Mouse (Mus musculus) kidney, postnatal 36 days (tissue): ENCODE measurements around the gene Taf5l.
A peak's percentile ranks its signal among the peaks of the same experiment; 100 is the strongest.
"Not testable (repeated sequence)": the region's sequence is repeated elsewhere in the genome, so short reads cannot be mapped to it uniquely, and the experiment has no call there.

ENCODE experiments used
- DNase-seq, 2 experiments: peaks; one replicate each; pipeline ENCODE4 v3.0.0; 2021 to 2022; ENCODE audit warnings: mixed read lengths in 2 of 2

Taf5l gene

GRCm38 (mm10) chr8:124021237-124022227 is at the start of gene Taf5l, which contains the start of gene Urb2:
TSS of gene Taf5l (minus strand) at chr8:124021397.
TSS of gene Urb2 (plus strand) at chr8:124021508.
- DNase-seq = peak; percentile 94 to 96

DNA sequence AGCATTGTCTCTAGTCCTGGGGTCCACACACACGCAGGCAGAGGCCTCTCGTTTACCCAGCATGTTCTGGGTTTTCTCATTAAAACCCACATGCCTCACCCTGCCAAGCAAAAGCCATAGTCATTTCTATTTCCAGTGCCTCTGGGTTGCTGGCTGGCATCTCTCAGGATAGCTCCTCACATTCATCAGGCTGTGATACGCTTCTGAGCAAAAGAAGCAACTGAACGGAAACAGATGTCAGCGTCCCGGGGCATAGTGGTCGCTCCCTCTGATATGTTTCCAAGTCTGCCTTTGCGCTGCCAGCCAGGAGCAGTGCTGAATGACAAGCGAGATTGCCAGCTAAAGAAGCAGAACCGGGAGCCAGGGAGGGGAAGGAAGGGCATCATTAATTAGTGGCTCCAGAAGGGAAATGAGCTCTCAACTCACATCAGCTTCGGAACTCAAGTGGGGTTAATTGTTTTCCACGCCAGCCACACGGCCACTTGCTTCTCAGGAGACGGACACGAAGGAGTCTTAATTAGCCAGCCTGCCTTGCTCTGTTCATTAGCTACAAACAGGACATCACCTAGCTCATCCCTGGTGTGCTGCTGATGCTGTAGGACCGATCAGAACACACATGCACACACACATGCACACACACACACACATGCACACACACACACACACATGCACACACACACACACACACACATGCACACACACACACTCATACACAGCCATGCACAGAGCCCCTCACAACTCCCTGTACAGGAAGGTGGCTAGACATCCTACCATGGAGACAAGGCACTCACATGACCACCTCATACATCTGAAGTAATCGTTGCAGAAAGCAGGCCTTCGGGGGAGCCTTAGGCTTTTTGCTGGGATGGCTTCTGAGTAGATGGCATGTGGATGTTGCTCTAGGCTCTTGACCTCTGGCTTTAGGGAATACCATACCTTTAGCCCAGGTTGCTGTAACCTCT is 49.4 kb upstream of the Taf5l start:
- peak; percentile 10 to 19 for DNase-seq

DNA sequence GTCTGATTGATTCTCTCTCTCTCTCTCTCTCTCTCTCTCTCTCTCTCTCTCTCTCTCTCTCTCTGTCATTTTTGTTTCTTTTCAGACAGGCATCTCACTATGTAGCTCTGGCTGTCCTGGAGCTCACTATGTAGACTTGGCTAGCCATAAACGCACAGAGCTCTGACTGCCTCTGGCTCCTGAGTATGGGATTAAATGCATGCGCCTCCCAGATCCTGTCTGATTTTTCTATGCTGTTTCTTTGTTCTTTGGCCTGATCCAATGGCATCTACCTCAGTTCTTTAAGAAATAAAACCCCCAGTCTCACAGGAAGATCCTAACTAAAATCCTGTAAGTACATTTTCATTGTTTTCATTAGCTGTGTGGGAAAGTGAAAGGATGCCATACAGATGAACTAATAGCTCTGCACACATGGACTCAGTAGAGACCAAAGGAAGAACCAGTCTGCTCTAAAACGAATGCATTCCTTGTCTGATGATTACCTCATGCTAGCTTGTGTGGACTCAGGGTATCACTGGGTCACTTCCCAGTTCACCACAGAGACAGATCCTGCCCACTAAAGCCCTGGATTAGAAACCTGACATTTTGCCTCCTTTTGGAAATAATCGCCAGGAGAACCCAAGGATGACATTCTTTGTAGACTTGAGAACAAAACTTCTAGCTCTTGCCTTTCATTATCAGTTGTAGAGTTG is 46.0 kb upstream of the Taf5l start:
- no peak for DNase-seq

GRCm38 (mm10) chr8:124066325-124067058 is 45.3 kb upstream of the Taf5l start:
- DNase-seq = peak; percentile 5 to 26

GRCm38 (mm10) chr8:124056832-124057655 is 35.8 kb upstream of the Taf5l start:
- DNase-seq = peak in 1 of 2 experiments; percentile 53

DNA sequence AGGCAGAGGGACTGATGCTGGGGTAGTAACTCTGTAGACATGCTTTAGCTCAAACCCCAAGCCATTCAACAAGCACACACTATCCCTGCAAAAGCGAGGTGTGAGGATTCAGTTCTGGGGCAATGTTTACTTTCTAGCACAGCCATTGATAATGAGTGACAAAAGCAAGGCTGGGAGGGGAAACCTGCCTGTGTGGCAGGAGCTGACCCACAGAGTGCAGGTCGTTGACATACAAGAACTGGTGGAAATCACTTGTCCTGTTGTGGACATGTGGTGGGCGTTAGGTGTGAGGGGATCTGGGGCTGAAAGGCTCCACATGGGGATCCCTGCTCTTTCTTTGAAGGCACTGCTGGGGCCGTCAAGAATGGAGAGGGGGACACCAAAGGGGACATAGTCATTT is 31.4 kb upstream of the Taf5l start:
- no peak for DNase-seq

GRCm38 (mm10) chr8:124052110-124052509 is 30.9 kb upstream of the Taf5l start:
- peak; percentile 54 to 83 for DNase-seq

DNA sequence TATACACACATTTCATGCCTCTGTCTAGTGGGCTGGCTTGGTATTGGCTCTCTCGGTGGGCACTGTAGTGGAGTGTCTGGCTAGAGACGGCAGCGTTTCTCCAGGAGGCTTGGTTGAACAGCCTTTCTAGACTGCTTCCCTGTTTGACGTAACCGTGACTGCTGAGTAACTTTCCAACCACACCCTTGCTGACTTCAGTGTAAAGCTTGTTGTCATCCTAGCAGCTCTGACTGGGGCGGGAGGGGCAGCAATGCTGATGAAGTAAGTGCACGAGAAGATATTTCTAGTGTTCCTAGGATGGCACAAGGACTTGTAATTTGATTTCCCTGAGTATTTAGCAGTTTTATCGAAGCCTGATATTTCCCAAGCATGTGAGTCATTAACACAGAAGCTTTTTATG is 24.7 kb upstream of the Taf5l start:
- DNase-seq = no peak

DNA sequence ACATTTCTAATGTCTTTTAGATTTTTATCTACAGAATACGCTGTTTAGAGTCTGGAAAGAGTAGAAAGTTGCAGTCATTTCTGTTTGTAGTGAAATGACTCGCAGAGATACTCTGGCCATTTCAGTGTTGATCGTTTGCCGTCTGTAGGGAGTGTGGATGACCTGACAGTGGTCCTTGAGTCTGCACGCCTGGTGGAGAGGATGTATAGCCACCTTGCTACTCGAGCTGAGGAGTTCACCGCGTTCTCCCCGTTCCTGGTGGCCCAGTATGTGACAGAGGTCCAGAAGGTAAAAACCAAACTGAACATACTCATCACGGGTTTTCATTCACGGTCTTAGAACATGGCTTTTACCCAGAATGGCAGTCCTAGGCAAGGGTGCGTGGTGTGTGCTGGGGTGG is 23.7 kb upstream of the Taf5l start:
- DNase-seq = no peak

GRCm38 (mm10) chr8:124044421-124044820 is 23.2 kb upstream of the Taf5l start:
- no peak for DNase-seq

GRCm38 (mm10) chr8:124042201-124042600 is 21.0 kb upstream of the Taf5l start:
- DNase-seq = no peak

- DNase-seq = no peak
Measured at GRCm38 (mm10) chr8:124039351-124039750, 18.2 kb upstream of the Taf5l start.

GRCm38 (mm10) chr8:124038121-124038520 is 16.9 kb upstream of the Taf5l start:
- DNase-seq = no peak

DNA sequence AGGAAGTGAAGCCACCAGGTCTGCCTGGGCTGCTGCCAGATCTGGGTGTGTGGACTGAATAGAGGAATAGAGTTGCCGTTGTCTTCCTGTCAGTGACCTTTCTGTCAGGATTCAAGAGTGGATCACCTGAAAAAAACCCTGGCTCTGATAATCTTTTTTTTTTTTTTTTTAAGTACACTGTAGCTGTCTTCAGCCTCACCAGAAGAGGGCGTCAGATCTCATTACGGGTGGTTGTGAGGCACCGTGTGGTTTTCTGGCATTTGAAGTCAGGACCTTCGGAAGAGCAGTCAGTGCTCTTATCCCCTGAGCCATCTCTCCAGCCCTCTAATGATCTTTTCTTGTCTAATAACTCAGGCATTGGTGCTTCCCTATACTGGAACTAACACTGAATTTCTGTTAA is 12.2 kb upstream of the Taf5l start:
- DNase-seq = peak in 1 of 2 experiments; percentile 16

DNA sequence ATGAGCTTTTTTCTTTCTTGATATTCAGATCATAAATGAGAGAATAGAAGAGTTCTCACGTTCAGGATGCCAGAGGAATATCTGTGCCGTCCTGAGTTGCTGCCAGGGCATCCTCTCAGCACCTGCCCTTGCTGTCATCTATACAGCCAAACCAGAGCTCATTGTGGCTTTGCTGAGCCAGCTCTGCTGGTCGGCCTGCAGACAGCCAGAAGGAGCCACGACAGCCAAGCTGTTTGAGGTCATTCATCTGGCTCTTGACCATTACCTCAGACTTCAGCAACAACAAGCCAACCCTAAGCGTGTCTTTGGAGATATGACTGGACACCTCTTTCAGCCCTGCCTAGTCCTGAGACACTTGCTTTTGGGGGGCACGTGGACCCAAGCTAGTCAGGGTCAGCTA is 6.6 kb upstream of the Taf5l start:
- no peak for DNase-seq

DNA sequence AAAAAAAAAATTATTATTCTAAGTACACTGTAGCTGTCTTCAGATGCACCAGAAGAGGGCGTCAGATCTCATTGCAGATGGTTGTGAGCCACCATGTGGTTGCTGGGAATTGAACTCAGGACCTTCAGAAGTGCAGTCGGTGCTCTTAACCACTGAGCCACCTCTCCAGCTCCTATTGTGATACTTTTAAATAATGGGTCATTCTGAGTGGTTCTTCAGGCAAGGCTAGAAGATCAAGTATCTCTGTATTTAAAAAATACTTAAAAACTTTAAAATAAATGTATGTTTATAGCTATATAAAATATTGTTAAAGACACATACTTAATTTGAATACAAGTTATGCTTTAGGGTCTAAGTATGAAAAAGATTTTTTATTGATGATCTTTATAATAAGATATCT is 5.1 kb upstream of the Taf5l start:
- not testable (repeated sequence) for DNase-seq

DNA sequence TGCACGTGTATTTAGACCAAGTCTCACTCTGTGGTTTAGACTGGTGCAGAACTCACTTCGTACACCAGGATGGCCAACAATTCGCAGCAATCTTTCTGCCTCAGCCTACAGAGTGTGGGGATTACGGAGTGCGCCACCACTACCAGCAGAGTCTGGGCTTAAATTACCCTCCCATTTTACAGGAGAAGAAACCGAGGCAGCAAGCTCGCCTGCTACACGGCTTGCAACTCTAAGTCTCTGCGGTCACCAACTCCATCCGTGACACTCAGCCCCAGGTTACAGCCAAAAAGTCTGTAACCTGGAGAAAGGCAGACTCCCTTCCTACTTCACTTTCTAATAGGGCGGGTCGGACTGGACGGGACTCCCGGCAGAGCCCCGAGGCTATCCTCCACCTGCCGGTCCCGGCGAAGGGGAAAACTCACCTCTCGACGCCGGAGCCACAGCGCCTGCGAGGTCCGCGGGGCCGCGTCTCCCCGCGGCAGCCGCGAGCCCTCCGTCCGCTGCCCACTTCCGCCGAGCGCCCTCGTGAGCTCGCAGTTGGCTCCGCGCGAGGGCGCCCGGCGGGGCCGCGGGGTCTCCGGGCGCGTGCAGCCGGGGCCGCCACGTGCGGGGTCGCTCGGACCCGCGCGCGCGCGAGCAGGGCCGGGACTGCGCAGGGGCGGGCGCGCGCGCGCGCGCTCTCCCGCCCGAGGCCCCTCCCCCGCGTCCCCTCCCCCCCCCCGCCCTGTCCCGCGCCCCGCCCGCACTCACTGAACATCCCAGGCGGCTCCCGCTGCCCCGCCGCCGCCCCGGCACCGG is 559 bp downstream of the Taf5l start:
- peak; percentile 47 to 77 for DNase-seq

DNA sequence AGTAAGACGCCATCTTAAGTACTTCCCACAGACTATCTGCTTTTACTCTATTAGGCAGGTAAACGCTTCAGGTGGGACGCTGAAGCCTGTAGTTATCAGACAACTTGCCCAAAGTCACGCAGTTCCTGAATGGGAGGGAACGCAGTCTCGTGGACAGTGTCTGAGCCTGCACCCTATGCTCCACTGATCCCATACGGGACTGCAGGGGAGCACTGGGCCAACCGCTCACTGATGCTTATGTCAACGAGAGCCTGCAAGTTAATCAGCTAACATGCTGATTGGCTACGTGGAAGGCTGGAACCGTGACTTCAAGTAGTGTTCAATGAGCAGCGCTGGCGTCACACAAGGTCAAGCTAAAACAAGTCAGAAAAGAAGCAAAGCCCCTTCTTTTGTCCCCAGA is 1.4 kb downstream of the Taf5l start:
- DNase-seq = peak; percentile 20 to 38

- DNase-seq = peak in 1 of 2 experiments; percentile 14
Measured at GRCm38 (mm10) chr8:124014751-124015150, 6.4 kb downstream of the Taf5l start.

GRCm38 (mm10) chr8:124014299-124014698 is 6.9 kb downstream of the Taf5l start:
- DNase-seq = not testable (repeated sequence)
